Mouse (Mus musculus) embryonic facial prominence, embryonic 11.5 days (tissue): ENCODE measurements around the gene Limch1. TPM values are rescaled to one million over a fixed set of nuclear protein-coding genes. Genes with fewer than 3 reads are reported as not detected.

ENCODE experiments used
- ATAC-seq: fragments of 200-750 bp; cut with Nextera tagmentation; replicated peaks from 2 replicates; pipeline ENCODE4 v1.8.0; 2017; ENCODE audit warnings: low read depth; ENCODE audit not compliant: insufficient number of reproducible peaks, low FRiP score, low TSS enrichment
- DNase-seq: peaks from one replicate; pipeline ENCODE4 v3.0.0-alpha.2; 2015; ENCODE audit warnings: low spot score
- H3K27ac ChIP-seq: fragments of 300-500 bp; sonication (generic); replicated peaks from 2 replicates; pipeline ENCODE4 v1.5.1; 2014; ENCODE audit warnings: mild to moderate bottlenecking, low read depth, low read length, control low read depth
- H3K27me3 ChIP-seq: fragments of 300-500 bp; sonication (generic); 2 replicates; pipeline ENCODE4 v1.6.1; 2014; ENCODE audit warnings: mild to moderate bottlenecking, low read length, moderate library complexity, mixed read lengths; ENCODE audit not compliant: control insufficient read depth, insufficient read depth
- H3K36me3 ChIP-seq: fragments of 300-500 bp; sonication (generic); replicated peaks from 2 replicates; pipeline ENCODE4 v1.6.1; 2014; ENCODE audit warnings: low read depth, mild to moderate bottlenecking, low read length, moderate library complexity, mixed read lengths; ENCODE audit not compliant: control insufficient read depth, insufficient read depth
- H3K4me1 ChIP-seq: fragments of 300-500 bp; sonication (generic); 2 replicates; pipeline ENCODE4 v1.6.1; 2014; ENCODE audit warnings: low read length, mixed read lengths; ENCODE audit not compliant: control insufficient read depth, insufficient read depth
- H3K4me2 ChIP-seq: fragments of 300-500 bp; sonication (generic); 2 replicates; pipeline ENCODE4 v1.6.1; 2014; ENCODE audit warnings: low read depth, mild to moderate bottlenecking, control low read depth, low read length, moderate library complexity
- H3K4me3 ChIP-seq: fragments of 300-500 bp; sonication (generic); 2 replicates; pipeline ENCODE4 v1.5.1; 2014; ENCODE audit warnings: low read depth, low read length, control low read depth
- H3K9ac ChIP-seq: fragments of 300-500 bp; sonication (generic); replicated peaks from 2 replicates; pipeline ENCODE4 v1.6.1; 2014; ENCODE audit warnings: mild to moderate bottlenecking, control low read depth, low read length
- H3K9me3 ChIP-seq: fragments of 300-500 bp; sonication (generic); replicated peaks from 2 replicates; pipeline ENCODE4 v1.6.1; 2016; ENCODE audit warnings: mild to moderate bottlenecking, low read length, inconsistent platforms, mixed read lengths; ENCODE audit not compliant: control insufficient read depth
- WGBS: fragments of 180-500 bp; shearing (Covaris S2); extraction: QIAGEN DNeasy Blood & Tissue Kit; methylation state at CpG from one replicate; pipeline ENCODE4 v1.1.7; 2014; 5-methylcytosine and 5-hydroxymethylcytosine counted together
- polyA plus RNA-seq: library from polyadenylated mRNA; unstranded; fragments of >200 nt; fragmentation: Nextera tagmentation; extraction: Ambion mirVana; gene quantifications from 2 replicates; pipeline ENCODE4 v1.2.1, GENCODE M21; 2014

Limch1 gene
- polyA plus RNA-seq, 1 experiment from 2014 or later, result 69.3 TPM

- H3K4me2 ChIP-seq, result no peak overlapping the region
- H3K27ac ChIP-seq, result no peak overlapping the region
- no peaks in the 10 kb centered on the region; the same call in 1 of the 2 replicates for H3K36me3 ChIP-seq
- 62% methylated on average over 11 of the region's 11 CpGs for WGBS
- H3K4me1 ChIP-seq, result no peaks in the 10 kb centered on the region
- H3K27me3 ChIP-seq, result no peaks in the 10 kb centered on the region
- ATAC-seq (no peak), DNase-seq (no peak)
- H3K9me3 ChIP-seq, result no peaks in the 10 kb centered on the region
- no peak overlapping the region for H3K9ac ChIP-seq
- H3K4me3 ChIP-seq, result no peak overlapping the region
Measured at GRCm38 (mm10) chr5:67004619-67005018, 259.0 kb downstream of the Limch1 start.

- Histone ChIP-seq H3K4me3 (no peak overlapping the region), H3K4me1 (no peaks in the 10 kb centered on the region), H3K9me3 (no peaks in the 10 kb centered on the region), H3K27me3 (no peaks in the 10 kb centered on the region), H3K4me2 (no peak overlapping the region), H3K9ac (no peak overlapping the region), H3K36me3 (no peaks in the 10 kb centered on the region), H3K27ac (no peak overlapping the region)
- ATAC-seq (no peak), DNase-seq (no peak)
- WGBS, result 87% methylated on average over 16 of the region's 16 CpGs
Measured at GRCm38 (mm10) chr5:67011043-67011870, 265.6 kb downstream of the Limch1 start.

GRCm38 (mm10) chr5:67011985-67012384 is 266.4 kb downstream of the Limch1 start:
- no peak overlapping the region for H3K9ac ChIP-seq
- no peak overlapping the region for H3K27ac ChIP-seq
- 82% methylated on average over 4 of the region's 4 CpGs for WGBS
- no peaks in the 10 kb centered on the region for H3K4me1 ChIP-seq
- H3K27me3 ChIP-seq, result no peaks in the 10 kb centered on the region
- H3K9me3 ChIP-seq, result no peaks in the 10 kb centered on the region
- ATAC-seq (no peak), DNase-seq (no peak)
- no peaks in the 10 kb centered on the region for H3K36me3 ChIP-seq
- H3K4me2 ChIP-seq, result no peak overlapping the region
- H3K4me3 ChIP-seq, result no peak overlapping the region

GRCm38 (mm10) chr5:67013926-67014325 is 268.3 kb downstream of the Limch1 start:
- Histone ChIP-seq H3K27ac (no peak overlapping the region), H3K9ac (no peak overlapping the region), H3K4me3 (no peak overlapping the region), H3K4me1 (no peaks in the 10 kb centered on the region), H3K27me3 (no peaks in the 10 kb centered on the region), H3K36me3 (no peaks in the 10 kb centered on the region), H3K9me3 (no peaks in the 10 kb centered on the region), H3K4me2 (no peak overlapping the region)
- ATAC-seq, result no peak
- WGBS, result 78% methylated on average over 3 of the region's 3 CpGs
- DNase-seq, result no peak

GRCm38 (mm10) chr5:67016450-67016849 is 270.8 kb downstream of the Limch1 start:
- Histone ChIP-seq H3K4me1 (no peaks in the 10 kb centered on the region), H3K4me2 (no peak overlapping the region), H3K9ac (no peak overlapping the region), H3K27ac (no peak overlapping the region), H3K36me3 (no peaks in the 10 kb centered on the region), H3K9me3 (no peaks in the 10 kb centered on the region), H3K27me3 (no peaks in the 10 kb centered on the region), H3K4me3 (no peak overlapping the region)
- ATAC-seq (no peak; the same call in 1 of the 2 replicates), DNase-seq (peak; percentile 88)
- WGBS, result 16% methylated on average over 7 of the region's 7 CpGs

- Histone ChIP-seq H3K9ac (no peak overlapping the region), H3K4me2 (no peak overlapping the region), H3K4me3 (no peak overlapping the region), H3K27ac (no peak overlapping the region), H3K27me3 (no peaks in the 10 kb centered on the region), H3K9me3 (no peaks in the 10 kb centered on the region), H3K4me1 (no peaks in the 10 kb centered on the region), H3K36me3 (no peaks in the 10 kb centered on the region)
- ATAC-seq (no peak), DNase-seq (no peak)
- WGBS, result 82% methylated on average over 10 of the region's 10 CpGs
Measured at GRCm38 (mm10) chr5:67024459-67025050, 278.9 kb downstream of the Limch1 start.

GRCm38 (mm10) chr5:67025095-67025494 is 279.5 kb downstream of the Limch1 start:
- DNase-seq, result no peak
- no peak overlapping the region for H3K4me2 ChIP-seq
- no peak for ATAC-seq
- H3K4me3 ChIP-seq, result no peak overlapping the region
- no peaks in the 10 kb centered on the region for H3K36me3 ChIP-seq
- H3K27ac ChIP-seq, result no peak overlapping the region
- no peaks in the 10 kb centered on the region for H3K27me3 ChIP-seq
- H3K4me1 ChIP-seq, result no peaks in the 10 kb centered on the region
- H3K9ac ChIP-seq, result no peak overlapping the region
- H3K9me3 ChIP-seq, result no peaks in the 10 kb centered on the region
- WGBS, result 74% methylated on average over 8 of the region's 8 CpGs

- Histone ChIP-seq H3K4me3 (no peak overlapping the region), H3K4me2 (no peak overlapping the region), H3K4me1 (no peaks in the 10 kb centered on the region), H3K27me3 (no peaks in the 10 kb centered on the region), H3K9me3 (no peaks in the 10 kb centered on the region), H3K9ac (no peak overlapping the region), H3K36me3 (no peaks in the 10 kb centered on the region), H3K27ac (no peak overlapping the region)
- ATAC-seq (no peak), DNase-seq (no peak)
- WGBS, result 79% methylated on average over 8 of the region's 10 CpGs
Measured at GRCm38 (mm10) chr5:67025581-67025980, 280.0 kb downstream of the Limch1 start.
